Mouse (Mus musculus) ES-E14 (cell line): ENCODE results near the gene Nppb. TPM values are rescaled to one million over a fixed set of nuclear protein-coding genes. Genes with fewer than 3 reads are reported as not detected.

Experiments used
- DNase-seq: peaks from one replicate; pipeline ENCODE4 v3.0.0-alpha.2; 2013; ENCODE audit warnings: low read depth, low spot score
- H3K27ac ChIP-seq: 2 replicates; pipeline ENCODE4 v1.5.1; 2012; ENCODE audit warnings: low read depth, mild to moderate bottlenecking, low read length, moderate library complexity, mixed read lengths; ENCODE audit not compliant: poor library complexity, insufficient read depth, severe bottlenecking
- H3K36me3 ChIP-seq: 2 replicates; pipeline ENCODE4 v1.6.1; 2012; ENCODE audit warnings: mild to moderate bottlenecking, low read length, moderate library complexity, mixed read lengths; ENCODE audit not compliant: control insufficient read depth, poor library complexity, insufficient read depth, severe bottlenecking
- H3K4me1 ChIP-seq, 2 experiments: fragments of 150-350 bp in 1 of 2; sonication (generic) in 1 of 2; 2 replicates each; pipeline ENCODE4 v1.6.1; 2012; ENCODE audit warnings: low read length in 2 of 2, mild to moderate bottlenecking in 1 of 2, mixed read lengths in 1 of 2; ENCODE audit not compliant: control insufficient read depth in 2 of 2, insufficient read depth in 2 of 2, poor library complexity in 1 of 2
- H3K4me3 ChIP-seq, 2 experiments: fragments of 150-350 bp in 1 of 2; sonication (generic) in 1 of 2; 2 replicates each; pipeline ENCODE4 v1.5.1; 2012; ENCODE audit warnings: low read length in 2 of 2, low read depth in 1 of 2, mild to moderate bottlenecking in 1 of 2, mixed read lengths in 1 of 2; ENCODE audit not compliant: insufficient read depth in 1 of 2, poor library complexity in 1 of 2, severe bottlenecking in 1 of 2
- H3K9ac ChIP-seq: 2 replicates; pipeline ENCODE4 v1.6.1; 2012; ENCODE audit warnings: low read depth, mild to moderate bottlenecking, low read length, mixed read lengths; ENCODE audit not compliant: poor library complexity, insufficient read depth, severe bottlenecking
- H3K9me3 ChIP-seq: fragments of 150-350 bp; sonication (generic); 2 replicates; pipeline ENCODE4 v1.6.1; 2012; ENCODE audit warnings: low read depth, mild to moderate bottlenecking, low read length; ENCODE audit not compliant: control insufficient read depth, insufficient read depth
- CHD2 ChIP-seq: IDR thresholded peaks from 2 replicates; pipeline ENCODE4 v1.6.1; 2014; ENCODE audit warnings: mild to moderate bottlenecking, low read depth, low read length, inconsistent platforms
- HCFC1 ChIP-seq: IDR thresholded peaks from 2 replicates; pipeline ENCODE4 v1.6.1; 2012; ENCODE audit warnings: low read length, inconsistent platforms, borderline replicate concordance; ENCODE audit not compliant: insufficient read depth
- MAFK ChIP-seq: IDR thresholded peaks from 2 replicates; pipeline ENCODE4 v1.6.1; 2014; ENCODE audit warnings: mild to moderate bottlenecking, low read depth, low read length, inconsistent platforms; ENCODE audit not compliant: insufficient read depth
- ZC3H11A ChIP-seq: IDR thresholded peaks from 2 replicates; pipeline ENCODE4 v1.6.1; 2012; ENCODE audit warnings: low read depth, mild to moderate bottlenecking, inconsistent platforms, low read length, borderline replicate concordance
- ZNF384 ChIP-seq: IDR thresholded peaks from 2 replicates; pipeline ENCODE4 v1.6.1; 2012; ENCODE audit warnings: low read depth, low read length, inconsistent platforms
- in situ Hi-C, 2 experiments: fragments of 600-800 bp; cut with MboI; formaldehyde crosslinking; loops; one replicate each; pipeline ENCODE4 v1.15.1; 2025; ENCODE audit warnings: low sequenced_read_pairs in 2 of 2, inconsistent platforms in 1 of 2; ENCODE audit not compliant: unreplicated experiment in 2 of 2
- total RNA-seq: library from RNA; depleted of rRNA; stranded (reverse); fragments of 300-350 nt; gene quantifications from 2 replicates; pipeline ENCODE4 v1.2.3, GENCODE M21; 2012

Gene Nppb
- total RNA-seq, 1 experiment, result 3.8 TPM

- H3K4me1 ChIP-seq, result peaks cover 0 to 2% of the 10 kb centered on the region in 2 experiments; a peak in 1 of 4 replicates
- H3K9ac ChIP-seq, result no peak overlapping the region
- H3K27ac ChIP-seq, result no peak overlapping the region
- no peaks in the 10 kb centered on the region for H3K9me3 ChIP-seq
- no peak for TF ChIP-seq MAFK
- no peak for TF ChIP-seq HCFC1
- no peak for TF ChIP-seq ZNF384
- TF ChIP-seq ZC3H11A, result no peak
- TF ChIP-seq CHD2, result no peak
- in situ Hi-C loops, result no loop called here
- H3K4me3 ChIP-seq, result no peak overlapping the region
- H3K36me3 ChIP-seq, result no peaks in the 10 kb centered on the region
- no peak for DNase-seq
Observed at GRCm38 (mm10) chr4:147968816-147969215, 16.8 kb upstream of the Nppb start.

- Histone ChIP-seq H3K9me3 (no peaks in the 10 kb centered on the region), H3K9ac (no peak overlapping the region), H3K4me1 (peaks cover 0 to 2% of the 10 kb centered on the region in 2 experiments; a peak in 1 of 4 replicates), H3K27ac (no peak overlapping the region), H3K4me3 (no peak overlapping the region), H3K36me3 (no peaks in the 10 kb centered on the region)
- no peak for DNase-seq
- TF ChIP-seq HCFC1 (no peak), CHD2 (no peak), MAFK (no peak), ZC3H11A (no peak), ZNF384 (no peak)
- in situ Hi-C loops, result no loop called here
Observed at GRCm38 (mm10) chr4:147969337-147969736, 16.3 kb upstream of the Nppb start.

GRCm38 (mm10) chr4:147976237-147976636 is 9.4 kb upstream of the Nppb start:
- in situ Hi-C loops, result no loop called here
- H3K4me1 ChIP-seq, result no peaks in the 10 kb centered on the region
- H3K4me3 ChIP-seq, result no peak overlapping the region
- no peaks in the 10 kb centered on the region for H3K36me3 ChIP-seq
- no peak for TF ChIP-seq HCFC1
- no peak for TF ChIP-seq ZC3H11A
- TF ChIP-seq MAFK, result no peak
- TF ChIP-seq ZNF384, result no peak
- no peak for TF ChIP-seq CHD2
- H3K9me3 ChIP-seq, result no peaks in the 10 kb centered on the region
- H3K9ac ChIP-seq, result no peak overlapping the region
- H3K27ac ChIP-seq, result no peak overlapping the region
- DNase-seq, result no peak

- DNase-seq, result no peak
- TF ChIP-seq ZC3H11A, result no peak
- TF ChIP-seq ZNF384, result no peak
- TF ChIP-seq CHD2, result no peak
- no peak for TF ChIP-seq MAFK
- no peak for TF ChIP-seq HCFC1
- H3K4me1 ChIP-seq, result no peaks in the 10 kb centered on the region
- H3K27ac ChIP-seq, result no peak overlapping the region
- no peak overlapping the region for H3K9ac ChIP-seq
- no peak overlapping the region for H3K4me3 ChIP-seq
- H3K9me3 ChIP-seq, result no peaks in the 10 kb centered on the region
- in situ Hi-C loops, result no loop called here
- no peaks in the 10 kb centered on the region for H3K36me3 ChIP-seq
Observed at GRCm38 (mm10) chr4:147977726-147978125, 7.9 kb upstream of the Nppb start.

- DNase-seq, result no peak
- no peak overlapping the region for H3K4me3 ChIP-seq
- H3K9ac ChIP-seq, result no peak overlapping the region
- H3K9me3 ChIP-seq, result no peaks in the 10 kb centered on the region
- H3K27ac ChIP-seq, result no peak overlapping the region
- in situ Hi-C loops, result no loop called here
- no peaks in the 10 kb centered on the region for H3K36me3 ChIP-seq
- H3K4me1 ChIP-seq, result no peaks in the 10 kb centered on the region
- TF ChIP-seq MAFK, result no peak
- no peak for TF ChIP-seq HCFC1
- TF ChIP-seq ZNF384, result no peak
- no peak for TF ChIP-seq ZC3H11A
- no peak for TF ChIP-seq CHD2
Observed at GRCm38 (mm10) chr4:147978391-147978790, 7.2 kb upstream of the Nppb start.
